ENCODE assay signal across 23 mouse cellular contexts in the genomic region with DNA sequence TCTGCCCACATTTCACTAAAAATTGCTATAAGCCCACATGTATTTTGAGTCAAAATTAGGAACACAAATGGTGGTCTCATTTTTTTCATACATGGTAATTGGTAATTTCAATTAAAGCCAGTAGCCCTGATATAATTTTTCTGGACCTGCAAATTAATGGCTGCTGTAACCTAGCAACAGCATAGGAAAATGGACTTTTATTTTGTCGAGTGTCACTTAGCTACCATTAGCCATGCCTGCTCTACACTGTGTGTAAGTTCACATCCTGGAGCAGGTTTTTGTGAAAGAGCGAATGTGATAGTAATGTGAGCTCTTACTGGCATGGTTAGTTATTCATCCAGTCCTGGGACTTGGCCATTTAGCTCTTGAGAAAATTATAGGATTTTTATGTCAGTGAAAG.
A peak's percentile ranks its signal among the peaks of the same experiment; 100 is the strongest.
DNase-seq lines count a peak whose midpoint lies in the region; ATAC-seq and TF ChIP-seq lines count a peak whose summit lies in the region.
"Had no signal": no experiment of that assay in that cellular context is flagged by ENCODE, and none has a peak within 500 bp of the region (broad histone marks: within the 10 kb centered on the region; RNA-seq: fewer than 3 reads in every experiment).

No protein-coding gene starts in this region.

- no peak for ATAC-seq in embryonic facial prominence, embryonic 11.5 days (replicated peaks; ENCODE audit: insufficient number of reproducible peaks, low FRiP score, low TSS enrichment, low read depth)
- no peak for ATAC-seq in hindbrain, postnatal 0 days
- ATAC-seq in hindbrain, embryonic 12.5 days (ENCODE audit: low FRiP score): no peak
- ATAC-seq in midbrain, embryonic 15.5 days (replicated peaks): no peak
- ATAC-seq in erythroid progenitor cell, adult 5-6 weeks (replicated peaks; ENCODE audit: low FRiP score, poor library complexity, severe bottlenecking): no peak
- ATAC-seq: activated CD4-positive, CD25-positive, alpha-beta regulatory T cell, adult 4 months; forebrain, postnatal 0 days; hindbrain, embryonic 16.5 days; inflammation-experienced regulatory T-cells, adult 6 months had no signal

- H3K4me2 ChIP-seq in embryonic facial prominence, embryonic 11.5 days (ENCODE audit: low read depth, low read length): no peak overlapping the region
- no peak overlapping the region for H3K4me2 ChIP-seq in hindbrain, postnatal 0 days (ENCODE audit: low read depth, low read length)
- H3K4me2 ChIP-seq in hindbrain, embryonic 12.5 days (replicated peaks): no peak overlapping the region
- no peak overlapping the region for H3K4me2 ChIP-seq in midbrain, embryonic 15.5 days
- H3K4me2 ChIP-seq: embryonic facial prominence, embryonic 13.5 days; heart, embryonic 11.5 days; hindbrain, embryonic 13.5 days had no signal

- no peaks in the 10 kb centered on the region for H3K27me3 ChIP-seq in embryonic facial prominence, embryonic 11.5 days (ENCODE audit: control insufficient read depth, insufficient read depth, low read length)
- H3K27me3 ChIP-seq in embryonic facial prominence, embryonic 10.5 days (replicated peaks; ENCODE audit: low read depth, poor library complexity, severe bottlenecking): no peaks in the 10 kb centered on the region
- no peaks in the 10 kb centered on the region for H3K27me3 ChIP-seq in hindbrain, postnatal 0 days (ENCODE audit: insufficient read depth, low read length)
- no peaks in the 10 kb centered on the region for H3K27me3 ChIP-seq in hindbrain, embryonic 12.5 days
- no peaks in the 10 kb centered on the region for H3K27me3 ChIP-seq in midbrain, embryonic 15.5 days (replicated peaks)
- no peaks in the 10 kb centered on the region for H3K27me3 ChIP-seq in midbrain, embryonic 10.5 days (ENCODE audit: low read depth, poor library complexity, severe bottlenecking)
- H3K27me3 ChIP-seq: embryonic facial prominence, embryonic 13.5 days; hindbrain, embryonic 13.5 days had no signal

- TF ChIP-seq CTCF in hindbrain, postnatal 0 days (IDR thresholded peaks at IDR 0.05; ENCODE audit: low read depth): no peak

- H3K9ac ChIP-seq in embryonic facial prominence, embryonic 11.5 days (replicated peaks; ENCODE audit: low read length): no peak overlapping the region
- H3K9ac ChIP-seq in hindbrain, postnatal 0 days (replicated peaks; ENCODE audit: low read length): no peak overlapping the region
- H3K9ac ChIP-seq in hindbrain, embryonic 12.5 days: no peak overlapping the region
- no peak overlapping the region for H3K9ac ChIP-seq in midbrain, embryonic 15.5 days
- H3K9ac ChIP-seq: embryonic facial prominence, embryonic 13.5 days; forebrain, postnatal 0 days; hindbrain, embryonic 13.5 days had no signal

- H3K4me1 ChIP-seq in embryonic facial prominence, embryonic 11.5 days (ENCODE audit: control insufficient read depth, insufficient read depth, low read length): no peaks in the 10 kb centered on the region
- H3K4me1 ChIP-seq in embryonic facial prominence, embryonic 10.5 days: peaks cover 6% of the 10 kb centered on the region; the same call in 1 of the 2 replicates
- H3K4me1 ChIP-seq in hindbrain, postnatal 0 days (ENCODE audit: insufficient read depth, low read length): no peaks in the 10 kb centered on the region
- H3K4me1 ChIP-seq in hindbrain, embryonic 12.5 days: peaks cover 6% of the 10 kb centered on the region
- peaks cover 7% of the 10 kb centered on the region; the same call in 1 of the 2 replicates for H3K4me1 ChIP-seq in midbrain, embryonic 15.5 days
- peaks cover 9% of the 10 kb centered on the region for H3K4me1 ChIP-seq in midbrain, embryonic 10.5 days
- H3K4me1 ChIP-seq: embryonic facial prominence, embryonic 13.5 days had no signal

- no peaks in the 10 kb centered on the region for H3K9me3 ChIP-seq in embryonic facial prominence, embryonic 11.5 days (replicated peaks; ENCODE audit: control insufficient read depth, low read length)
- no peaks in the 10 kb centered on the region for H3K9me3 ChIP-seq in embryonic facial prominence, embryonic 10.5 days
- no peaks in the 10 kb centered on the region for H3K9me3 ChIP-seq in hindbrain, postnatal 0 days (ENCODE audit: low read length)
- no peaks in the 10 kb centered on the region for H3K9me3 ChIP-seq in hindbrain, embryonic 12.5 days (replicated peaks)
- H3K9me3 ChIP-seq in midbrain, embryonic 15.5 days: no peaks in the 10 kb centered on the region
- H3K9me3 ChIP-seq in midbrain, embryonic 10.5 days (replicated peaks): no peaks in the 10 kb centered on the region
- H3K9me3 ChIP-seq: embryonic facial prominence, embryonic 13.5 days; hindbrain, embryonic 13.5 days had no signal

- H3K27ac ChIP-seq in embryonic facial prominence, embryonic 11.5 days (replicated peaks; ENCODE audit: low read depth, low read length): no peak overlapping the region
- no peak overlapping the region for H3K27ac ChIP-seq in embryonic facial prominence, embryonic 10.5 days (replicated peaks)
- H3K27ac ChIP-seq in hindbrain, postnatal 0 days: no peak overlapping the region
- no peak overlapping the region for H3K27ac ChIP-seq in hindbrain, embryonic 12.5 days
- H3K27ac ChIP-seq in midbrain, embryonic 15.5 days: 0 out of 2 replicates have a peak overlapping the region, but pooled peaks have one; percentile 12
- no peak overlapping the region for H3K27ac ChIP-seq in midbrain, embryonic 10.5 days (replicated peaks)
- H3K27ac ChIP-seq: embryonic facial prominence, embryonic 13.5 days; gastrocnemius, adult 2 months; hindbrain, embryonic 13.5 days had no signal

- H3K36me3 ChIP-seq in embryonic facial prominence, embryonic 11.5 days (replicated peaks; ENCODE audit: control insufficient read depth, insufficient read depth, low read depth, low read length): no peaks in the 10 kb centered on the region
- H3K36me3 ChIP-seq in embryonic facial prominence, embryonic 10.5 days (replicated peaks): no peaks in the 10 kb centered on the region
- H3K36me3 ChIP-seq in hindbrain, postnatal 0 days (ENCODE audit: insufficient read depth, low read length): no peaks in the 10 kb centered on the region
- no peaks in the 10 kb centered on the region for H3K36me3 ChIP-seq in hindbrain, embryonic 12.5 days
- no peaks in the 10 kb centered on the region for H3K36me3 ChIP-seq in midbrain, embryonic 15.5 days (replicated peaks)
- no peaks in the 10 kb centered on the region for H3K36me3 ChIP-seq in midbrain, embryonic 10.5 days
- H3K36me3 ChIP-seq: embryonic facial prominence, embryonic 13.5 days; hindbrain, embryonic 13.5 days had no signal

- 84% methylated on average over 2 of the region's 2 CpGs for WGBS in embryonic facial prominence, embryonic 11.5 days
- 87% methylated on average over 2 of the region's 2 CpGs for WGBS in embryonic facial prominence, embryonic 10.5 days
- 46% methylated on average over 2 of the region's 2 CpGs for WGBS in hindbrain, postnatal 0 days
- WGBS in hindbrain, embryonic 12.5 days: 67% methylated on average over 2 of the region's 2 CpGs
- 56% methylated on average over 2 of the region's 2 CpGs for WGBS in midbrain, embryonic 15.5 days
- 88% methylated on average over 2 of the region's 2 CpGs for WGBS in midbrain, embryonic 10.5 days

- H3K4me3 ChIP-seq in embryonic facial prominence, embryonic 11.5 days (ENCODE audit: low read depth, low read length): no peak overlapping the region
- no peak overlapping the region for H3K4me3 ChIP-seq in embryonic facial prominence, embryonic 10.5 days
- H3K4me3 ChIP-seq in hindbrain, postnatal 0 days (ENCODE audit: low read length): no peak overlapping the region
- H3K4me3 ChIP-seq in hindbrain, embryonic 12.5 days: no peak overlapping the region
- H3K4me3 ChIP-seq in midbrain, embryonic 15.5 days: no peak overlapping the region
- no peak overlapping the region for H3K4me3 ChIP-seq in midbrain, embryonic 10.5 days
- H3K4me3 ChIP-seq: embryonic facial prominence, embryonic 13.5 days; erythroblast, embryonic 14.5 days; gastrocnemius, adult 2 months; hindbrain, embryonic 13.5 days had no signal

- DNase-seq in embryonic facial prominence, embryonic 11.5 days (ENCODE audit: low spot score): peak; percentile 19
- DNase-seq in embryonic facial prominence, embryonic 10.5 days (ENCODE audit: low spot score): no peak
- peak; percentile 24 for DNase-seq in hindbrain, postnatal 0 days (ENCODE audit: low spot score)
- no peak for DNase-seq in midbrain, embryonic 10.5 days (ENCODE audit: low spot score)
- DNase-seq: adrenal gland, adult 8-10 months; adrenal gland, postnatal 25 days; cerebellum, adult 18-20 months; cerebellum, adult 9-10 months; cerebellum, postnatal 14 days; forebrain, postnatal 0 days; gastrocnemius, adult 2 months; gastrocnemius, postnatal 14 days; heart, adult 11 months had no signal

Comparison
In these comparisons a context has a peak if more than half of its experiments do, and no peak if none do; other contexts are left out.
1. DNase-seq: peak in embryonic facial prominence, embryonic 11.5 days (single experiment) and hindbrain, postnatal 0 days (single experiment); none in embryonic facial prominence, embryonic 10.5 days (single experiment) and midbrain, embryonic 10.5 days (single experiment).